Mouse (Mus musculus): Measurements from ENCODE around the gene Clrn1. TPM values are rescaled to one million over a fixed set of nuclear protein-coding genes. Genes with fewer than 3 reads are reported as not detected.
"Not testable (repeated sequence)": the region's sequence is repeated elsewhere in the genome, so short reads cannot be mapped to it uniquely, and the experiment has no call there.

The Clrn1 gene
- polyA plus RNA-seq (2017; shearing (Covaris generic)): not detected

DNA sequence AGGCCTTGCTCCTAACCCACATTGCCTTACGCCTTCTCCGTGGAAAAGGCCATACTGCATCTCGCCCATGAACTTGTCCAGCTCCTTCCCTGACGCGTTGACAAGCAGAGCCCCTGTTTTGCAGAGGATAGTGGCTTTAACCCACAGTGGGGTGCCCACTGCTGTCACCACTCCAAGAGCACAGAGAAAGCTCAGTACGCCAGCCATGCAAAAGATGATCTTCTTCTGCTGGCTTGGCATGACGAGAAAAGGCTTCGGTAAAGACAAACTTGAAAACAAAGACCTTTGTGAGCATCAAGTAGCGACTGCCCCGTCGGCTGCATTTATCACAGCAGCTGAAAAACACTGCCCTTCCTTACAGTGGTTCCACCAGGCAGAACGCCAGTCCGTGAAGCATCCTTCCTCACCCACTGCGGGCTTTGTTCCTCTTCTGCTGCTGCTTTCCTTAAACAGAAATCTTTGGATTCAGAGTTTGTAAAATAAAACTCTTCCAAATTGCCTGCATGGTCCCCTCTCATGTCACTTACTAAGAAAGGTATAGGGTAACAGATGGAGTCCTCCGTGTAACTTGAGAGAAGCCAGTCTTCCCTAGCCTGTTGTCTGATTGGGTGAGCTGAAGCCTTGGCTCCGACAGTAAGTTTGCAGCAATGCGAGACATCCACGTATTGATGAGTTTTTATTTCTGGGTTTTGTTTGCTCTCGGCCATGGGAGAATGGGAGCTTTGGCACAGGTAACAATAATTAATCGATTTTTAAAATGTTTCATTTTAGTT, at the start of gene Clrn1:
Gene Clrn1, minus strand, starts transcription at position 540 of the 773 bp plus-strand sequence.
- ATAC-seq: no peak

DNA sequence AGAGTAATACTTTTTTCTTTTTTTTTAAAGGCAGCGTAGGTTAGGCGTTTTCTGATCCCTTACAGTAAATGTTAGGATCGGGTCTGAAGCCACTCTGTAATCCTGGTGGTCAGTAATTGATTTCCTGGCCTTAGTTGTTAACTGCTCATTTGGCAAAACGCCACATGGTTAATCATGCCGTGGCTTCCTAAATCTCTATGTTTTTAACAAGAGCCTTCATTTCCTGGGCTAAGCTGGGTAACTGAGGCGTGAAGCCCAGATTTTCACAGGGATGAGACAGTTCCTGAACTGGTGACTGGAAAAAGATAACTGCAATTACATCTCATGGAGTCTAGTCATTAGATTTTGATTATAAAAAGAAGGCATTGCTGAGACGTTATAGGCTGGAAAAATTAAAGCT, 38.9 kb upstream of the Clrn1 start:
- no peak for ATAC-seq

DNA sequence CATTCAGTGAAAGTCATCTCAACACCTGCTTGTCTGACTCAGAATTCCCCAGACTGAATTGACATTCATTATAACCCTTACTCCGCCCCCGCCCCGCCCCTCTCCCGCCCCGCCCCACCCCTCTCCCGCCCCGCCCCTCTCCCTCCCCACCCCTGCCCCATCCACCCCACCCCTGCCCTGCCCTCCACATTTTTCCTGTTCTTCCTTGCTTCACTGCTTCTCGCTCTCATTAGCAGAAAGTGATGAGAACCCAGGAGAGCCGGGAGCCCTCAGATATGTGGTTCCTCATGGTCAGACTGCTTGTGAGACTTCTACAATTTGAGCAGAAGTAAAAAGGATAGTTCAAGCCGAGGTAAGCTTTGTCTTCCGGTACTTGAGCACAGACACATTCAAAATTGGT, 38.0 kb upstream of the Clrn1 start:
- no peak for ATAC-seq

DNA sequence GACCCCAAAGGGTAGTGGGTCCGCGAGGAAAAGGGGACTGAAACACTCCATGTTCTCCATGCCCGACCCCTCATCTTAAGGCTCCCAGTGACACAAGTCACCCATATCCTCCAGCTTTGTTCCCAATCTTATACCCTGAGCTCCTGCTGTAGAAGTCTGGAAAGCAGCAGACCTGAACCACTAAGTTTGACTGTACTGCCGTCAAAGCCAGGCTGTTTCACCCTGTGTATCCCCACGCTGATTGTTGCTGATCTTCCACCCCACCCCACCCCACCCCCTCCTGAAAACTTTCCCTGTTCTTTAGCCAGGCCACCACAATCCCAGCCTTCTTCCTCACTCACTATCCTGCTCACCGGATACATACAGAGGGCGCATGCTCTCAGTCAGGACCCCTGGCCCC, 37.5 kb upstream of the Clrn1 start:
- ATAC-seq: no peak

DNA sequence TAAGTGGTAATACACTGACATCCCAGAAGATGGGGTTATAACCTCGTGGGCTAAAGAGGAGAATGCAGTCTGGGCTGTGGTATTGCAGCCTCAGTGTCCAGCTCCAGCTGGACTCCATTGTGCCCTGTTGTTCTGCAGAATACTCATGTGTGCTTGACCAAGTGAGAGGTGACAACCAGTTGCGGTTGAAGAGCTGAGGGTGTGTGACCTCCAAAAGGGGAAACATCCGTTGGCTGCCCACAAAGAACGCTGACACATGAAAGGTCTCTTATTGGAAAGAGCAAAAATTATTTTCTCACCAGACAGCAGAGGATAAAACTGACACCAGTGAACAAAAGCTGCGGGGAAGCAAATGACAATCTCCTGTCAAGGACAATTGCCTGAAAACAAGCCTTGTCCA, 36.2 kb upstream of the Clrn1 start:
- ATAC-seq: no peak

DNA sequence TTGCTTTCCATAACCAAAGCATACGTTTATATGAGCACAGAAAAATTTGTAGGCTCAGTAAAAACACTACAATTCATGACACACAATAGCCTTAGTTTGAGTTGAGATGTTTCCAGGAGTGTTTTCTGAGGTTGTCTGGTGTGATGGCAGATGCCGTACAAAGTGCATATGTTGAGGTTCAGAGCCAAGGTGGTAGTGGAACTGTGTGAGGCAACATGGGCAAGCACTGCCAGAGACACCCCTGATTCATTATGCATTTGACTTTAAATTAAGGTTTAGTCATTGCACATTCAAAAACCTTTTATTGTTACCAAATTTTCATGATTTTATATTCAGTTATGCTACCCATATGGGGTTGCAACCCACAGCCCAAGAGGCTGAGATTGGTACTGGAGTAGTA, 19.5 kb upstream of the Clrn1 start:
- no peak for ATAC-seq

DNA sequence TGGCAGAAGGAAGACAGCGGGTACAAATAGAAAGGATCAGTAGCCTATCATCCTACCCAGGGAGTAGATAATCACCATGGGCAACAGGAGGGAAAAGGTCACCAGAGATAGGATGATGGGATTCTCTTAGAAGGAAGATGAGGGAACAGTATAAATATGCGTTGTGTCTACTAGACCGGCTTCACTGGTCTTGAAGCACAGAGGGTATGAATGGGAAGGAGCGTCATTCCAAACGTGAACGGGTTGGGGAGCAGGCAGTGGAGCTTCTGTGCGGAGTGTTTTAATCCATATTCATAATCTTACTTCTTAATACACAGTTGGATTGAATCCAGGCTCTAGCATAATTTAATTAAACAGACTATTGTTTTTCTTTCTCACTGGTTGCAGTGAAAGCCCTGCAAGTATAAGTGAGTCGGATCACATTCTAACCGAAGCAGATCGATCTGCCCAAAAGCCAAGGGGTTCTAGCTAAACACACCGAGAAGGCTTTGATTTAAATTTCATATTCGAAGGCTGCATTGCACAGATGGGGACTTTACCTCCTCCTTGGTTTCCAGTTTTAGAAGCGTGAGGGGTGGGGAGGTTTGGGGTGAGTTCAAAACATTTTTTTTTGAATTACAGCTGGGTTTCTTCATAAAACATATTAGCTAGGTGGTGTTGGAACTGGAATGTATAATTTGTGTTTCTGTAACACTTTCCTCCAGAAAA, 17.1 kb upstream of the Clrn1 start:
- ATAC-seq: no peak

DNA sequence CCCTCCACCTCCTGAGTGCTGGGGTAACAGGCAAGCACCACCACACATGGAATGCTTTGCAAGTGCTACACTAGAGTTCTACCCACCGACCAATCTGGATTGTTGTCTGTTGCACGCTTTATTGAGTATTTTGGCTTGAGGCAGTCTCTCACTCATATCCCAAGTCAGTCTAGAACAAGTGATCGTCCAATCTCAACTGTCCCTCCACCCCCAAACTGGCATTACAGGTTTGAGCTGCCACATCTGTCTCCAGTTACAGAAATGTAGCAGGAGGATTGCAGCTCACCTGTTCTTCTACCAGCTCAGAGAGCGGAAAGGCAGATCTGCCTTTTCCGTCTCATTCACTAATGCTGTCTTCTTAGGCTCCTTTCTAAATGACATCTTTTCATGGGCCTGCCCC, 10.0 kb upstream of the Clrn1 start:
- ATAC-seq: no peak

DNA sequence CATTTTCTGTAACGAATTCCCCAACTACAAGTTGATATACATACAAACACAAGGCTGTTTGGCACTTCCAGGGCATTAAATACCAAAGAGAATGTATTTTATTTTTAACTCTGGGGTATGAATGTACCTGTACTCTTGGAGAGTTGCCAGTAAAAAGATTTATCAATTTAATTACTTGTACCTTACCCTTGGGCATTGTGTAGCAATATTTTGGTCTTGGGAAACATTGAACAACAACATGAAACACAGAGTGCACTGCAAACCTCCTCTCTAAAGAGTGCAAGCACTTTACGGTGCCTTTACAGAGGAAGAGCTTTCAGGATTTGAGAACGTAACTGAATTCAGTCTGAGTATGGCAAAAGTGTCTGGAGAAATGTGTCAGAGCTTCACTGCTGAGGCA, 9.4 kb upstream of the Clrn1 start:
- no peak for ATAC-seq

DNA sequence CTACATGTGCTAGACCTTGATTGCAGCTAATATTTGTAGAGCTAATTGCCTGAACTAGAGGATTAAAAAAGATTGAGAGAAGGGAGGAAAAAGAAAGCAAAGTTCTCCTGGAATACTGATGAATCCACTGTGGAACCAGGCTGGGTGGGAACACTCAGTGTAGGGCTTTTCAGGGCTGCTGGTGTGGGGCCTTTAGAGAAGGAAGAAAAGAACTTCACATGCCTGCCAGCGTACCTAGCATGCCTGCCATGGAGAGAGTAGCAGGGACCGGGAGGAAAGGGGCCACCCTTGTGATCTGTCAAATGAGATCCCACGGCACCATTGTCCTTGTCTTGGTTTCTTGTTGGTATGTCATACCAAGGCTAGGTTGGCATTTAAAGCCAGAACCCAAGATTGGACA, 4.5 kb upstream of the Clrn1 start:
- no peak for ATAC-seq

DNA sequence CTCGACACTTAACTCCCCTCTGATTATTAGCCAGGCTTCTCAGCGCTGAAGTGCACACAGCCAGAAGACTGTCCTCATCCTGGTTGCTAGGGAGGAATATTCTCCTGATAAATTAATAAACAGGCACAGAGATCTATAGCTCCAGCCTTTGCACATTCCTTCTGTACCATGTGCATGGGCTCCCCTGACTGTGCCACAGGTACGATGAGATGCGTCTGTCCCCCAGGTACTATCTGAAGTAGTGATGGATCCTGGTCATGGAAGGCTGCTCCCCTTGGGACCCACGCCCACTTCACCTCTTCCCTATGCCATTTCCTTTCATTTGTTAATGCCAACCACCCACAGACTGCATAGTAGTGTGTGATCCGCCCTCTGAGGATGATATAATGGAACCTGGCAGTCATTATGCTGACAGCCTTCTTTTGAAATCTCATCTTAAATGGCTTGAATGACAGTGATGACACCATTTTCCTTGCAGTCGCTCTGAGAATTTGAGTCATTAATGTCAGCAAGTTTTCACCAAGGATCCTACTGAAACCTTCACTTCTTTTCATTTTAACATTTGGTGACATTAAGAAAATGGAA, 3.1 kb upstream of the Clrn1 start:
- ATAC-seq: no peak

DNA sequence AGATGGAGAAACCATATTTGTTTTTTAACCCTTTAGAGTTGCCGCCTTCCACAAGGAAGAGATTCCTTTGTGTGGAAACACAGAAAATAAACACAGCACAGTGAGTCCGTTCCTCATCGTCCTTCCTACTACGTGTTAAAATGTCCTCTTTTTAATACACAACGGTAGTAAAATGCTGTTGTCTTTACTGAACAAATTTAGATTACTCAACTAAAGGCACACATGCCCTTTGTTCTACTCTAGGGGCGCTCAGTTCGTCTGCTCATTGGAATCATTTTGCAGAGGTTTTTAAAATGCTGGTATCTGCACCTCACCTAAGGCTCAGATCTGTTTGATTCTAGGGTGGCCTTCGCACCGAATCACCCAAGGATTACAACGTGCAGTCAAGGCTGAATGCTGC, 2.6 kb upstream of the Clrn1 start:
- ATAC-seq: no peak

DNA sequence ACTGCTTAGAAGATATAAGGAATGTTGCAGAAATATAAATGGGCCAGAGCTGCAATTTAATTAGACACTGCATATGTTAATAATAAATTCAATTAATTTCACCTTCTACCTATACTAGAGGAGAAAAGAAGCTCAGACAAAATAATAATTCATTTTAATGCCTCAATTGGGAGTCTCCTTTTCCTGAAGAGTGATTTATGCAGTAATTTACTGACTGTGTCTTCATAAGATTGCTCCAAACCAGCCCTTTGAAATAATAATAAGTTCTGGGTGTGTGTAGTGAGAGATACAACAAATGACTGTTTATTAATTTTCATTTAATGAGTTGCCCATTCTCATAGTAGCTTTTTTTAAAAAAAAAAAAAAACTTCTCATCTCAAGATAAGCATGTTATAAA, 1.6 kb downstream of the Clrn1 start:
- no peak for ATAC-seq

DNA sequence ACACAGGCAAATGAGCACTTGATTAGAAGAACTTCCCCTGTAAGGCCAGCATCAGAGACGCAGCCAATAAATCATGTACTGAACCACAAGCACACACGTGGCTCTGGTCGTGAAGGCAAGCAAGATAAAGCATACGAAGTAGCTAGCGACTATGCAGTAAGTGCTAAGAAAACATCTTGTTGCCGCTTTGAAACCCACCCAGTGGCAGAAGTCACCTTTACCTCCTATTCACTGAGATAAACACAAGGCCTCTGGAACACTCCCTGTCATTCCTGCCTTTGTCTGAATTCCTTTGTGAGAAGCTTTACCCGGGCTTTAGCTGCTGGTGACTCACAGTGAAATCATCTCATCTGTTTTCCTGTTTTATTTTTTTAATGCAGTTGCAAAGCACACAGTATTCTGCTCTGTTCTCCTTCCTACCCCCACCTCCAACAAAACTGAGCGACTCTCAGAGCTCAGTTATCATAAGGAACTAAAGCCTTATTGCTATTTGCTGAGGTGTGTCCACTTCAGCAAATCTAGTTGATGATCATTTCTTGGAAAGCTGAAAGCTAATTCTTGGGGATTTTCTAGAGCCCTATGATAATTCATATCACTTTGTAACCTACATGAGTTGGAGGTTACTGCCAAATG, 2.1 kb downstream of the Clrn1 start:
- ATAC-seq: no peak

DNA sequence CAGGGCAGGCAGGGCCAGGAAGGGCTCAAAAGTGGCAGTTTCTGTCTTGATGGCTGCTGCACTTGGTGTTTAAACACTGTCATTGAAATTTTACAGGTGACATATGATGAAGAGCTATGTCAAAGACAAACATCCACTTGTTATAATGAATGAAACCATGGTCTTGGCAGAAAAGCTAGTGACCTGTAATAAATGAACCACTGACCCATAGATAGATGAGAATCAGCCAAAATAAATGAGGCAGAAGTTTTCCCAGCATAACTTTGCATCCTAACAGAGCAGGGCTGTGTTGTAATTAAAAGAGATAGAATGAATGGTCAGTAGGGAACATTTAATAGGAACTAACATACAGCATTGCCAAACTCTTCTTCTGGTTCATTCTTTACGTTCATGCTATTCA, 4.1 kb downstream of the Clrn1 start:
- ATAC-seq: no peak

DNA sequence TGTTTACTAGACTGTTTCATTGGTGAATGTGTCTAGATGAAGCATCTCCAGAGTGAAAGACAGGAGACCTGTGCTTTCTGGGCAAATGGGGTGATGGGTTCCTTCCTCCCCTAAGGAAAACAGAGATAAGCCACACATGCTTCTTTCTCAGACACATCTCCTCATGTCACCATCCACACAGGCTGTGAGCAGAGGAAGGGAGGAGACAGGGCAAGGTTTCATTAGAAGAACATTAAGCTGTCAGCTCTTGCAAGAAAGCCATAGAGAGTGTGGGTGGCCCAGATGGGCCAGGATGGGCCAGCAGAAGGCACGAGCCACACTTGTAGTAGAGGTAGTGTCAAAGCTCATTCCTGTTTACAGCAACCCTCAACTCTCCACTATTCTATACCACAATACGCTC, 5.0 kb downstream of the Clrn1 start:
- ATAC-seq: no peak

DNA sequence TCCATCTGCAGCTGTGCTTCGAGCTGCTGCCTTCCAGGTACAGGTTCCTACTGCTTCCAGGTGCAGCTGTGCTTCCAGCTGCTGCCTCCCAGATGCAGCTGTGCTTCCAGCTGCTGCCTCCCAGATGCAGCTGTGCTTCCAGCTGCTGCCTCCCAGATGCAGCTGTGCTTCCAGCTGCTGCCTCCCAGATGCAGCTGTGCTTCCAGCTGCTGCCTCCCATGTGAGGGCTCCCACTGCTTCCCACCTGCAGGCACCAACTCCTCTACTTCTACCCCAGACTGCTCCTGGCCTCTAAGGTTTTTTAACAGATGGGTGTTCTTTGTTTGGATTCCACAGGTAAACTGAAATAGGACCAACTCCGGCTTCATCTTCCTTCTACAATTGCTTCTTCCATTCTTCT, 13.3 kb downstream of the Clrn1 start:
- not testable (repeated sequence) for ATAC-seq

DNA sequence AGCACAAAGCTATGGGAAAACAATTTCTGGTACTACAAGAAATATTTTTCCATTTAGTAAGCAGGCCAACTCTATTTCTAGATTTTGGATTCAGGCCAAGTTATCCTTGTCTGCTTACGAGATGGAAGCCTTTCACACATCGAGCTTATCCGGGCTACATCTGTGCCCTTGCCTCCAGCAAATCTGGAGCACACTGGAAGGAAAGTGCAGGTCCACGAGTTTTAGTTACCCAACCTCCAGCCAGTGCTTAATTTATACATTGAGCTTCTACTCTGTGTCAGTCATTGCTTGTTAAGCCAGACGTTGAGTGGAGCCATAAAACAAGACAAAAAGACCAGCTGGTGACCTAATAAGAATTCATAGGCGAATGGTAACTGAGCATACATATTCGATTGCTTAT, 19.4 kb downstream of the Clrn1 start:
- no peak for ATAC-seq

DNA sequence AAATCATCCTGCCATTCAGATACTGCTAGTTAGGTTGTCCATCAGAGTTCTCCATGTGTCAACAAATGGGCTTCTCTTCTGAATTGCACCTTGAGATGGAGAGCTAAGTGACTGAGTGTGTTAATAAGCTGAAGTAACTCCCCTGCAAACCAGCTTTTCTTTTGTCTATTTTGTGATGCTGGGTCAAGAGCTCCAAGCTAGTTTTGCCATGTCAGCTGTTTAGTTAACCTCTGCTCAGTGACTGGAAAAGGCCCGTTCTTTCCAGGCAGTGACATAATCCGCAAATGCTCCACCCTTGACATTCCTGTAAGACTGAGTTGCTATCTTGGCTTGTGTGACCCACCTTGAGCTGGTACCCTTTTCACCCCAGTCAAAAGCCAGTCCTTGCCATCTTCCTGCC, 22.2 kb downstream of the Clrn1 start:
- no peak for ATAC-seq

DNA sequence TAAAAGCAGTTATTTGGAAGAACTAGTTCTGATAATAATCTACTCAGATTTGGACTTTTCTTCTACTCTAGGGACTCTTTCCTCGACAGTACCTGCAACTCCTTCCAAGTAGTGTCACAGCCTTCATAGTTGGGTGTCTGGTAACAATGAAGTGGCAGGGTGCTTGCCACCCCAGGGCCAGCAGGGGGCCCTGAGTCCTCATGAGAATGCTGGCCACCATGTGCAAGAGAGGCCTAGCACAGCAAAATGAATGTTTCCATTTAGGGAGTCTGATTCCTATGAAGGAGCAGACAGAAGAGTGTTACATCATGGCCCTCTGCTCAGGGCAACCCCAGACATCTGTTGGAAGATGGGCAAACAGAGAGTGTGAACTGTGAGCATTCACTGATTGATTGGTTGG, 41.7 kb downstream of the Clrn1 start:
- ATAC-seq: no peak

DNA sequence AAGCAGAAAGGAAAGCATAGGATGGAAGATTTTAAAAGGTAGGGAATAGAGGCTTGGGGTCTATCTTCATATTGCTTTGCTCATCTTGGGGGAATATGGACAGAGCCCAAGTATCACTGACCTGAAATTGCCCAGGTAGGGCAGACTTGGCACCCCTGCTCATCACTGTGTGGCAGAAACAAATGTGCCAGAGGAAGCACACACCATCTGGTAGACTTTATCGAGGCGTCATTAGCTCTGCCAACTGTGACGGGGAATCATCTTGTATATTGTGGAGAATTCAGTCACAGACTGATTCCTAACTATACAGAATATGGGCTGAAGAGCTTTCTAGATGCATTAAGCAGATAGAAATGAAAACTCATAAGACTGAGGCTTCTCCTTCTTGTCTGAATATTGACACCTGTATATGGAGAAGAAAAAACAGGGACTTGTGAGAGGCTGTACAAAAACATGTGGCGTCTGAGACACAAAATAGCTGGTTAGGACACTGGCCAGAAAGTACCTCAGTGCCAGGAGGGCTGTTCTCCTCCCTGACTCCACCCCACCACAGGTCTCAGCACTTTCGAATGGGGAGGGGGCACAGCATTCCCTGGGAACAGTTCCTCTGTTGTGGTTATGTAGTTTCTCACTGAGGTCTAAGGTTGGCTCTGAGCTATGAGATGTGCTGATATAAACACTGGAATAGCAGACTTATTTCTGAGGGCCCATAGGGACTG, 51.5 kb downstream of the Clrn1 start:
- no peak for ATAC-seq

DNA sequence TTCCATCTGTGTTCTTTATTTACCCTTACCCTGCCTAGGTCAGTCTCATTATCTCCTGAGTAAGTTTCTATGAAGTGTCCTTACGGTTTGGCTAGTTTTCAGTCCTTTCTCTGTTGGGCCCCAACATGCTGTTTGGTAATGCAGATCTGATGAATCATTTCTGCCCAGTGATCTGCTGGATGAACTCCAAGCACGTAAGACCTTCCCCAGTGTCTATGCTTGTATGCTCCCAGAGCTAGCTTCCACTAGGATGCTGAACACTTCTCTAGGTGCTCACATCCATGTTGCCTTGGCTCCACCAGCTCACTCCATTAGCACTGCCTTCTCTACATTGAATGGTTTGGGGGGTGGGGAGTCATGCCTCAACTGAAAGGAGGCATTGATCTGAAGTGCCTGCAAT, 52.3 kb downstream of the Clrn1 start:
- ATAC-seq: no peak

DNA sequence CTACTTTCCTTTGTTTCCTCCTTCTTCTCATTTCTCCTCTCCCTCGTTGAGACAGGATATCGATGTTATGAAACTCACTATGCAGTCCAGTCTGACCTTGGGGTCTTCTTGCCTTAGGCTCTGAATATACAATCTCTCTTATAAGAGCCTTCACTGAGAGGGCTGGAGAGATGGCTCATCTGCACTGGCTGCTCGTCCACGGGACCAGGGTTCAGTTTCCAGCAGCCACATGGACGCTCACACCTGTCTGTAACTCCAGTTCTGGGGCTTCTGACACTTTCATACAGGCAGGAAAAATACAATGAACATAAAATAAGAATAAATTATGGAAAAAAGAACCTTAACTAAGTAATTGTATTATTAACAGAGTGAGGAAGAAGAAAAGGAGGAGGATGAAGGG, 53.6 kb downstream of the Clrn1 start:
- ATAC-seq: no peak
